Mouse (Mus musculus) retina, postnatal 1 day (tissue): ENCODE measurements around the gene Gm10320.
A peak's percentile ranks its signal among the peaks of the same experiment; 100 is the strongest.

ENCODE experiments used
- DNase-seq: peaks from one replicate; pipeline ENCODE4 v3.0.0-alpha.2; 2012

Gene Gm10320

DNA sequence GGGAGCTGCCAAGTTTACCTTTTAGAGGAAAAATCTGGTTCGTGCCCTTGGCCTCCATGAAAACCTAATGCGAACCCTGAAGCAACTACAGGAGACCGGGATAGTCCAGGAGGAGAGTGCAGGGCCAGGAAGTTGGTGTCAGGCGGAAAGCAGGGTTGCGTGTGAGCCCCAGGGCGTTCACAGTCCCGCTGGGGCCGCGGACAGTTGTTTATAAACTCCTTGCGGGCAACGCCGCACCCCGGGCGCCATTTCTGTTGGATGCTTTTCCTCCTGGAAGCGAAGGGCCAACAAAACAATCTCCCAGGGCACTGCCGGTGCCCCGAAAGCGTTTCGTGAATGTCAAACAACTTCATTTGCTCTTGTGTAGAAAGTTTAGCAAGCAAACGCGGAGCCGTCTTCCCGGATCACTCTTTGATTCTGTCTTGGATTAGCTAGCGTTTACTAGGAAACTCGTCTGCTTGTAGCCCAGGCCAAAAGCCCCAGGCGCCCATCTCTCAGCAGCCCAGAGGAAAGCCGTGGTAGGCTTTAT is 11.1 kb upstream of the Gm10320 start:
- DNase-seq = no peak

DNA sequence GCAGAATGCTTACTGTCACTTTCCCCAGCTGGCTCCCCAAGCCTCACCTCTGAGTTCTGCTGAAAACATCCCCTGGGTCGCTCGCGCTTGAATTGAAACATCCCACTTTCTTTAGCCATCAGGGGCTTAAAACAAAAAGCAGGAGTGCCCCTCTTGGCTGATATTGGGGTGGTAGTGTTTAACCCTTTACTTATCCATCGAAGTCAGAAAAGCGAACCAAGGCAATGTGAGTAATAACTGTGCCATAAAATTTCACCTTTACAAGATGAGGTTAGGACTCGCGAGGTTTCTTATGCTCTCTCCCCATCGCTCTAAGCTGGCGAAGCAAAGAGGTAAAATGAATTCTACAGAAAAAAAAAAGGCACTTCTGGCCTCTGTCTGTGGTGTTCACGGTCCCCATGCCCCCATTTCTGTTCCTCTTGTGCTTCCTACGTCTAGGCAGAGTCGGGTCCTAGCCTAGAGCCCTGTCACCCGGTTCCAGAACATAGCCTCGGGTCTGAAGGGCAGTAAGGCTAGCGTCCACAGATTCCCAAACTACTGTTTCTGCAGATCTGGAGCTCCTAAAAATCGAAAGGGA is 10.5 kb upstream of the Gm10320 start:
- DNase-seq = no peak

DNA sequence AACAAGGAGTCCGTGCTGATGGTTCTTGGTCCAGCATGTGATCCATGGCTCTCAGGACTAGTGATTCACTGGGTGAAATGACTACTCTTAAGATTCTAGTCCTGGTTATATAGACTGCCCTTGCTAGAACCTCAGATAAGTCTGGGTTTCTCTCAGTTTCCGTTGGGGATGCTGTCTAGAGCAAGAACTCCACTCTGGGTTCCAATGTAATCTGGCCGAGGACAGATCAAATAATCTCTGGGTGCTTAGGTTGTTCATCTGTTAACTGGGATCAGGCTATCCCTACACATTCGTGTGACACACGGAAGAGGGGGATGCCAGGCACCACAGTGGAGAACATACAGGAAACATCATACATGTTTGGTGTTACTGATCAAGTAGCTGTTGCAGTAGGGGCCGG is 9.5 kb upstream of the Gm10320 start:
- DNase-seq = no peak

- no peak for DNase-seq
Observed at GRCm38 (mm10) chr13:98500471-98501125, 8.8 kb upstream of the Gm10320 start.

GRCm38 (mm10) chr13:98498561-98498960 is 6.8 kb upstream of the Gm10320 start:
- no peak for DNase-seq

GRCm38 (mm10) chr13:98498080-98498479 is 6.3 kb upstream of the Gm10320 start:
- no peak for DNase-seq

- peak; percentile 80 for DNase-seq
Observed at GRCm38 (mm10) chr13:98496917-98497870, 5.4 kb upstream of the Gm10320 start.

- DNase-seq = peak; percentile 58
Observed at GRCm38 (mm10) chr13:98494492-98495064, 2.8 kb upstream of the Gm10320 start.

DNA sequence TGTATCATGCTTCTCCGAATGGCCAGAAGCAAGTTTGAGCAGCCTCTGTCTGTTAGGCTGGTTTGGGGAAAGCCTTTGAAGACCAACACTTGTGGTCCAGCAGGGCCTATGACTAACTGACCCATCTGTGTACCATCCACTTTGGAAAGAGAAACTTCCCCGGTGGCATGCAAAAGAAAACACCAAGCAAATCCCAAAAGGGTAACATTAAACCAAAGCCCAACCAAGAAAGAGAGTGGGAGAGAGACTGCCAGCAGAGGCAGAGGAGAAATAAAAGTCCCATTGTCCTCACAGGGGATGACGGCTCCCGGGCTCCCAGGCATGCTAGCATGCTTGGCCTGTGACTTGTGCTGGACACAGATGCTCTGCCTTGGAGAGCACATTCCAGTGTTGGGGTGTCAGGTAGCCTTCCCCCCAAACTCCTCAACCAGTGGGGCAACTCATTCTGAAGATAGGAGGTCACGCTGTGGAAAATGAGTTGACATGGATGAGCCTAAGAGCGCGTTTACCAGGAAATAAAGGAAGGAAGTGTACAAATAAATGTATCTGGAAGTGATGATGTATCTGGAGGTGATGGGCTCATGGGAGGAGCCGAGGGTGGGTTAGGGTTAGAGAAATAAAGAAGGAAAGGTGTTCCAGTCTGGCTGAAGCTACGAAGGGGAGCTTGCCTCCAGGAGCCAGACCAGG is 911 bp upstream of the Gm10320 start:
- DNase-seq = no peak

DNA sequence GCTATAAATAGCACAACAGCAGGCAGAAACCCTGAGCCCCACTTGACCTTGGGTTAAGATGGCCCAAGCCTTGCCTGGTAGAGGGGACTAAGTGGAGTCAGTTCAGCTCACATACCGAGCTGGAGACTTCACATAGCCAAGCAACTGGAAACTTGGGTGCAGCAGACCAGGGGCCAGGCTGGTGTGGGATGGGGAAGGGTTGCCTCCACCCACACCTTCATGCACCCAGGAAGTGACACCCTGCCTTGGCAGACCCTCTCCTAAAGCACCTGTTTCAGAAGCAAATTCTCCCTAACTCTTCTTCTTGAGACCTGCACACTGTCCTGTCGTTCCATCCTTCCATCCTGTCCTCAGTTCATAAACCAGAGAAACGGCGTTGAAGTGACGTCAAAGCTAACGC is 5.1 kb downstream of the Gm10320 start:
- DNase-seq = no peak

DNA sequence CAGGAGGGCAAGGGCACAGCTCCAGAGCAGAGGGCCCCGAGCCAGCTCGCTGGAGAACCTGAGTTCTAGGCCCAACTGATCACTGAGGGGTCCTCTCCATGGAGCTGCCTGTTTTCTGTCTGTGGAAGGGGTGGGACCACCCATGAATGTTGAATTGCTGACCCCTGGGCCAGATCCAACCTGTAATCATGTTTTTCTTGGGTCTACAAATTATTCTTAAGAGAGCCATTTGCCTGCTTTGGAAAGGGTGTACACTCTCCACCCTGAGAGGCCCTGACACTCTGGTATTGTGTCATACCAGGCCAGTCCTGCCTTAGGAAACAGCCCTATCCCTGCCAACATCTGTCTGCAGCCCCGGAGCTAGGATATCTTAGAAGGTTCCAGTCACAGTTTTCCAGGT is 5.6 kb downstream of the Gm10320 start:
- DNase-seq = no peak

DNA sequence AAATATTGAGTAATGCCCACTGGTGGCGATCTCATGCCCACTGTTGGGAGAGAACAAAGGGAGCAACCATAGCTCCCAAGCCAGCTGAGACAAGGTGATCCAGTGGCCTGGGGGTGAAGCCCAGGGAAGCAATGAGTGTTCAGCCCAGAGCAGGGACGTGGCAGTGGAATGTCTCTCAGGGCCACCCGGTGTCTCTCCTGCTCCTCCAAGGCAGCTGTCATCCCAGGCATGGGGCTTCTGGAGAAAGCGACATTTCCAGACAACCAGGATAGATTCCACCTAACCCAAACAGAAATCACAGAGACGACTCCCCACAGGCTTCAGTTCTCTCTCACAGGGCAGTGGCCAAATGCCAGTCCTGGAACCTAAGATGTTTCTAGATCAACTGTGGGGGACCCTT is 6.4 kb downstream of the Gm10320 start:
- no peak for DNase-seq

GRCm38 (mm10) chr13:98477991-98478390 is 13.8 kb downstream of the Gm10320 start:
- no peak for DNase-seq

GRCm38 (mm10) chr13:98476839-98477495 is 14.8 kb downstream of the Gm10320 start:
- DNase-seq = no peak

- no peak for DNase-seq
Observed at GRCm38 (mm10) chr13:98476175-98476838, 15.5 kb downstream of the Gm10320 start.

- DNase-seq = no peak
Observed at GRCm38 (mm10) chr13:98475681-98476080, 16.1 kb downstream of the Gm10320 start.

DNA sequence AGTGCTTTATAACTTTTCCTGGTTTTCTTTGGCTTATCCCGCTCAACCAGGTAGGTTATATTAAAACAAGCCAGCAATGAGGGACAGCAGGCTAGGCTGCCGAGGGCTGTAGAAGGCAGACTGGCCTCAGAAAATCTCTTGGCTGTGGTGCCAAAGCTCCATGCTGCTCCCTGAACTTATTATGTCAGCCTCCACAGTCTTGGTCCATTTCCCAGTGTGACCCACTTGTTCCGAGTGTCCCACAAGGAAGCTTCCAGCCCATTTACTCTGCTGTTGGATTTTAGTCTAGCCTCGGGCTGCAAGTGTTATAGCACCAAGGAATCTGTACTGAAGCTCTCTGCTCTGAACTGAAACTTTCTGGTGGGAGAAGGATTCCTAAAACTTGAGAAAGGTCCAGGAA is 18.8 kb downstream of the Gm10320 start:
- no peak for DNase-seq

- DNase-seq = no peak
Observed at GRCm38 (mm10) chr13:98471756-98472155, 20.0 kb downstream of the Gm10320 start.

DNA sequence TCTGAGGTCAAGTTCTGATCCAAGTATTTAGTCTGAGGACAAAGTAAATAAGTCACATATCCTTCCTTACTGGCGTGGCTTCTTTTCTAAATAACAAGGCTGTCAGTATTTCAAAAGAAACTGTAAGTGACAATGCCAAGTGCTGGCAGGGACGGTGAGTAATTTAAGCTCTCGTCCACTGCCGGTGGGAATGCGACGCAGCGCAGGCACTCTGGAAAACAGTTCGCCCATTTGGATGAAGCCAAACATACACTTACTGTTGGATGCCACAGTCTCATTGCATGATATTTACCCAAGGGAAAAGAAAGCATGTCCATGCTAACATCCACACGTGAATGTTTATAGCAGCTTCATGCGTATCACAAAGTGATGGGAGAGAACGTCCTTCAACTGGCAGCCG is 21.5 kb downstream of the Gm10320 start:
- DNase-seq = no peak

- DNase-seq = no peak
Observed at GRCm38 (mm10) chr13:98469916-98470315, 21.9 kb downstream of the Gm10320 start.

DNA sequence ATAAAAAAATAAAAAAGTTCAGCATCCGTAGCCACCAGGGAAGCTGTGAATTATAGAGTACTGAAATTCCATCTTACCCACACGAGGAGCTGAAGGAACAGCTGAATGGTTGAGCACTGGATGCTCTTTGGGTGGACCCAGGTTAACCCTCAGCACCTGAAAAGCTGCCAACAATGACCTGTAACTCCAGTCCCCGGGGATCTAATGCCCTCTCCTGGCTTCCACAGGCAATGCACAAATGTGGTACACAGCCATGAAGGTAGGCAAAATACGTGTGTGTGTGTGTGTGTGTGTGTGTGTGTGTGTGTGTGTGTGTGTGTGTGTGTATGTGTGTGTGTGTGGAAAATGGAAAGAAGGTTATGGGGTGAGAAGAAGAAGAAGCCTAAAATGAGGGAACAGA is 30.3 kb downstream of the Gm10320 start:
- DNase-seq = no peak

GRCm38 (mm10) chr13:98456398-98456797 is 35.4 kb downstream of the Gm10320 start:
- DNase-seq = no peak
